Mouse (Mus musculus): ENCODE measurements around the gene Hrk. TPM values are rescaled to one million over a fixed set of nuclear protein-coding genes. Genes with fewer than 3 reads are reported as not detected.

Gene Hrk
- total RNA-seq, 1 experiment from 2014 or later = not detected

- ATAC-seq (ENCODE audit: extremely low read depth, insufficient number of reproducible peaks, low FRiP score, poor library complexity, severe bottlenecking) = no peak
Observed at GRCm38 (mm10) chr5:118204675-118205440, 40.4 kb downstream of the Hrk start.

GRCm38 (mm10) chr5:118205852-118206251, 41.4 kb downstream of the Hrk start:
- ATAC-seq (ENCODE audit: extremely low read depth, insufficient number of reproducible peaks, low FRiP score, poor library complexity, severe bottlenecking) = no peak

- no peak for ATAC-seq (ENCODE audit: extremely low read depth, insufficient number of reproducible peaks, low FRiP score, poor library complexity, severe bottlenecking)
Observed at GRCm38 (mm10) chr5:118214012-118214411, 49.6 kb downstream of the Hrk start.

- ATAC-seq (ENCODE audit: extremely low read depth, insufficient number of reproducible peaks, low FRiP score, poor library complexity, severe bottlenecking) = no peak
Observed at GRCm38 (mm10) chr5:118214418-118215154, 50.1 kb downstream of the Hrk start.

- no peak for ATAC-seq (ENCODE audit: extremely low read depth, insufficient number of reproducible peaks, low FRiP score, poor library complexity, severe bottlenecking)
Observed at GRCm38 (mm10) chr5:118217410-118217809, 53.0 kb downstream of the Hrk start.

- no peak for ATAC-seq (ENCODE audit: extremely low read depth, insufficient number of reproducible peaks, low FRiP score, poor library complexity, severe bottlenecking)
Observed at GRCm38 (mm10) chr5:118223142-118223757, 58.8 kb downstream of the Hrk start.

GRCm38 (mm10) chr5:118230071-118230611, 65.7 kb downstream of the Hrk start:
- ATAC-seq (ENCODE audit: extremely low read depth, insufficient number of reproducible peaks, low FRiP score, poor library complexity, severe bottlenecking) = no peak

- no peak for ATAC-seq (ENCODE audit: extremely low read depth, insufficient number of reproducible peaks, low FRiP score, poor library complexity, severe bottlenecking)
Observed at GRCm38 (mm10) chr5:118236891-118237290, 72.4 kb downstream of the Hrk start.

Other genes with a start within 250 kb of the Hrk start
- gene Fbxo21, start 187.9 kb upstream of the Hrk start, total RNA-seq (2017) = 15.0 and 15.9 TPM in 2 replicates
- gene Tesc, start 136.9 kb upstream of the Hrk start, total RNA-seq (2017) = 0.61 and 0.93 TPM in 2 replicates
- gene Fbxw8, start 9.2 kb upstream of the Hrk start, total RNA-seq (2017) = 6.8 and 7.8 TPM in 2 replicates
- 1.5 TPM in 1 of 2 replicates, not detected in the other for gene Rnft2, start 80.5 kb downstream of the Hrk start, total RNA-seq (2017)
- 8.0 and 8.1 TPM in 2 replicates for gene 2410131K14Rik, start 80.6 kb downstream of the Hrk start, total RNA-seq (2017)